Mouse (Mus musculus) megakaryocyte, embryonic 14.5 days (primary cell): ENCODE measurements around the gene Pdss2.

Experiments
- FLI1 ChIP-seq: IDR thresholded peaks from 2 replicates; pipeline ENCODE4 v1.6.1; 2012; ENCODE audit warnings: low read length, inconsistent platforms, mixed read lengths
- GATA1 ChIP-seq: IDR thresholded peaks from 3 replicates; pipeline ENCODE4 v1.6.1; 2012; ENCODE audit warnings: mixed read lengths, low read length, inconsistent platforms, borderline replicate concordance

GRCm38 (mm10) chr10:43477865-43478681, 256.8 kb downstream of the Pdss2 start:
- no peak for TF ChIP-seq GATA1
- no peak for TF ChIP-seq FLI1
